Mouse (Mus musculus): ENCODE measurements around the gene Gm43638. TPM values are rescaled to one million over a fixed set of nuclear protein-coding genes. Genes with fewer than 3 reads are reported as not detected.
"Not testable (repeated sequence)": the region's sequence is repeated elsewhere in the genome, so short reads cannot be mapped to it uniquely, and the experiment has no call there.

Gm43638 gene
- polyA plus RNA-seq, 1 experiment from 2014 or later, result not detected

GRCm38 (mm10) chr5:87456216-87456850, 30.3 kb downstream of the Gm43638 start:
- no peak overlapping the region for H3K4me3 ChIP-seq (replicated peaks)
- 72% methylated on average over 3 of the region's 3 CpGs for WGBS (ENCODE audit: insufficient replicate concordance)
- H3K36me3 ChIP-seq, result no peaks in the 10 kb centered on the region
- ATAC-seq (ENCODE audit: low read depth) (no peak), DNase-seq (no peak)
- no peak overlapping the region for H3K27ac ChIP-seq
- H3K9me3 ChIP-seq (replicated peaks), result no peaks in the 10 kb centered on the region
- H3K4me2 ChIP-seq, result no peak overlapping the region
- H3K9ac ChIP-seq, result no peak overlapping the region
- H3K27me3 ChIP-seq, result no peaks in the 10 kb centered on the region
- H3K4me1 ChIP-seq (replicated peaks), result no peaks in the 10 kb centered on the region

DNA sequence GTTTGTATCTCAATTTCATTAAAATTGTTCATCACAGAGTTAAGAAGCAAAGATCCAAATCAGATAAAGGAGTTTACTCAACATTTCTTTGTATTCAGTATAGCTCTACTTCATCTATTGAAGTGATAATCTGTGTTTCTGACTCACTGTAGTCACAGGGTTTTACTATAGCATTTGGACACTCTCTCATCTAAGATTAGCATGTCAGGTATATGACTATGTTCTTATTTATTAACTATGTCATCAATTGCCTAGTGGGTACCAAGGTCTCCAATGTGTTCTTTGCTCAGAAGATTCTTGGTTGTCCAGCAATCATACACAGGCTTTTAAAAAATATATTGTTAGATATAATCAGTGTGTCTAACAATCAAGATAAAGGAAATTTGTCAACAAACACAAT, 31.1 kb downstream of the Gm43638 start:
- ATAC-seq (ENCODE audit: low read depth) (no peak), DNase-seq (no peak)
- Histone ChIP-seq H3K27ac (no peak overlapping the region), H3K9ac (no peak overlapping the region), H3K27me3 (no peaks in the 10 kb centered on the region), H3K4me2 (no peak overlapping the region), H3K4me1 (replicated peaks) (no peaks in the 10 kb centered on the region), H3K36me3 (no peaks in the 10 kb centered on the region), H3K4me3 (replicated peaks) (no peak overlapping the region), H3K9me3 (replicated peaks) (no peaks in the 10 kb centered on the region)

DNA sequence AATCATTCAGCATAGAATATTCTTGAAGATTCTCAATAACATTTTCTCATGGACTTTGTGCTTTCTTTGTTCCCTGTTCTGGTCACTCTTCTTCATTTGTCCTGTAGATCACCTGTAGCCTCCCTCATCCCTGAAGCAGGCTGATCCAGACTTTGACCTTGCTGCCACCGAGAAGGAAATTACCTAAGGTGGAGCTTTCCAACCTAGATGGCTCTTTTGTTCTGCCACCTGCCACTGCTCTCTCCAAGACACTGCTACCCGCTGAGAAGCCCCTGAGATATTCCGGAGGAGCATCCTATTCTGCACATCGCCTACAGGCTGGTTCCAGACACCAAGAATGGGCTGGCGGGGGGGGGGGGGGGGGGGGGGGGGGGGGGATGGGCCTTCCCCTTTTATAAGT, 34.1 kb downstream of the Gm43638 start:
- not testable (repeated sequence) for H3K36me3 ChIP-seq; ATAC-seq (ENCODE audit: low read depth); DNase-seq; H3K4me3 ChIP-seq (replicated peaks); H3K4me2 ChIP-seq; H3K27ac ChIP-seq; H3K9me3 ChIP-seq (replicated peaks); H3K4me1 ChIP-seq (replicated peaks); H3K9ac ChIP-seq; H3K27me3 ChIP-seq
- 53% methylated on average over 2 of the region's 5 CpGs for WGBS (ENCODE audit: insufficient replicate concordance)

GRCm38 (mm10) chr5:87436264-87436663, 50.3 kb downstream of the Gm43638 start:
- Histone ChIP-seq H3K36me3 (no peaks in the 10 kb centered on the region), H3K9me3 (replicated peaks) (no peaks in the 10 kb centered on the region), H3K9ac (no peak overlapping the region), H3K4me1 (replicated peaks) (no peaks in the 10 kb centered on the region), H3K27ac (no peak overlapping the region), H3K27me3 (no peaks in the 10 kb centered on the region), H3K4me3 (replicated peaks) (no peak overlapping the region), H3K4me2 (no peak overlapping the region)
- DNase-seq (no peak), ATAC-seq (ENCODE audit: low read depth) (no peak)
- WGBS (ENCODE audit: insufficient replicate concordance), result 34% methylated on average over 3 of the region's 3 CpGs

DNA sequence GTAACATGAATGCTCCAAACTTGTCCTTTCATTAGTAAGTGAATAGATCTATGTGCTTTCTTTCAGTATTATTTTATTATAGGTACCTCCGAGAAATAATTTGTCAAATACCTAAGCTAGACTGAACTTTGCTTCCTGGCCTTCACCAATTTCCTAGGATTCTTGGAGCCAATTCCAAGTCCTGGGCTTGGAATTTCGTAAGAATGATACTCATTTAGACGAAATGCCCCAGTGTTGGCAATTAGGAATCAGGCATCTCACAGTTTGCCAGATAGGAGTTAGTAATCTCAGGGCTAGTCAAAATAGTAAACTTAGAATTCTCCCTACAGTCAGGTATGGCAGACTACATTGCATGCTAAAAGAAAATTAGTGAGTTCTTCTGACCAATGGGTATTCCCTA, 60.9 kb downstream of the Gm43638 start:
- 42% methylated on average over 3 of the region's 3 CpGs for WGBS (ENCODE audit: insufficient replicate concordance)
- no peaks in the 10 kb centered on the region for H3K36me3 ChIP-seq
- no peak overlapping the region for H3K4me3 ChIP-seq (replicated peaks)
- H3K4me1 ChIP-seq (replicated peaks), result no peaks in the 10 kb centered on the region
- no peak overlapping the region for H3K4me2 ChIP-seq
- ATAC-seq (ENCODE audit: low read depth) (no peak), DNase-seq (no peak)
- H3K9me3 ChIP-seq (replicated peaks), result no peaks in the 10 kb centered on the region
- no peaks in the 10 kb centered on the region for H3K27me3 ChIP-seq
- no peak overlapping the region for H3K9ac ChIP-seq
- no peak overlapping the region for H3K27ac ChIP-seq

DNA sequence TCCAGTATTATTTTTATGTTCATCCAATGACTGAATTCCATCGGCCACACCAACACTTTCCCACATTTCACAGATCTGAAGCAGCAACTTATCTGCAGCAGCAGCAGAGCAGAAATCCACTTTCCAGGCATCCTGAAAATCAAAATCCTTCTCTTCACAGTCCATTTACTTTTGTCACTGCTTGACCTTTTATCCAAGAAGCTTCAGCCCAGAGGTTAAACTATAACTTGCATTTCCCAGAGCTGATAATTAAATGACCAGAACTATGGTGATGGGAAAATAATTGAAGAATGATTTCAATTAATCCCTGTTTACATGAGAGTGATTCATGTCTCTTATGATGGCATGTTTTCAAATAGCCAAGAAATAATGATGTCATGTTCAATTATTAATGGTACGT, 62.6 kb downstream of the Gm43638 start, which contains the start of gene Ugt2b38:
TSS of gene Ugt2b38 (minus strand) at position 163 of the 400 bp plus-strand sequence.
- not testable (repeated sequence) for H3K4me3 ChIP-seq (replicated peaks); H3K4me1 ChIP-seq (replicated peaks); H3K4me2 ChIP-seq; H3K27ac ChIP-seq; ATAC-seq (ENCODE audit: low read depth); H3K27me3 ChIP-seq; DNase-seq; H3K9me3 ChIP-seq (replicated peaks); H3K36me3 ChIP-seq; H3K9ac ChIP-seq
- 77% methylated on average over 1 of the region's 2 CpGs for WGBS (ENCODE audit: insufficient replicate concordance)

Other genes with a start within 250 kb of the Gm43638 start
- gene Ugt2b37, start 232.0 kb downstream of the Gm43638 start, polyA plus RNA-seq (2015; fragmentation: Nextera tagmentation; extraction: Ambion mirVana), result not detected in 2 replicates
- 0.05 TPM in 1 of 2 replicates, not detected in the other for gene Ugt2a3, start 149.6 kb downstream of the Gm43638 start, polyA plus RNA-seq (2015; fragmentation: Nextera tagmentation; extraction: Ambion mirVana)
- not detected in 2 replicates for gene Ugt2b38, start 62.6 kb downstream of the Gm43638 start, polyA plus RNA-seq (2015; fragmentation: Nextera tagmentation; extraction: Ambion mirVana)
- gene Ugt2a2, start 4.5 kb downstream of the Gm43638 start, polyA plus RNA-seq (2015; fragmentation: Nextera tagmentation; extraction: Ambion mirVana), result not detected in 2 replicates
- not detected in 2 replicates for gene Ugt2a1, start 4.1 kb upstream of the Gm43638 start, polyA plus RNA-seq (2015; fragmentation: Nextera tagmentation; extraction: Ambion mirVana)
- 0.83 and 0.95 TPM in 2 replicates for gene Sult1b1, start 51.4 kb upstream of the Gm43638 start, polyA plus RNA-seq (2015; fragmentation: Nextera tagmentation; extraction: Ambion mirVana)
- gene Sult1d1, start 82.2 kb upstream of the Gm43638 start, polyA plus RNA-seq (2015; fragmentation: Nextera tagmentation; extraction: Ambion mirVana), result 1.5 and 2.0 TPM in 2 replicates
- gene Sult1e1, start 104.8 kb upstream of the Gm43638 start, polyA plus RNA-seq (2015; fragmentation: Nextera tagmentation; extraction: Ambion mirVana), result not detected in 2 replicates
- gene Csn1s1, start 179.4 kb upstream of the Gm43638 start, polyA plus RNA-seq (2015; fragmentation: Nextera tagmentation; extraction: Ambion mirVana), result not detected in 2 replicates
- not detected in 2 replicates for gene Csn2, start 212.8 kb upstream of the Gm43638 start, polyA plus RNA-seq (2015; fragmentation: Nextera tagmentation; extraction: Ambion mirVana)

Data from liver, embryonic 13.5 days (tissue).